Mouse (Mus musculus) lung, postnatal 14 days (tissue): Measurements from ENCODE around the gene Hbp1.

Source experiments
- DNase-seq: peaks from one replicate; pipeline ENCODE4 v3.0.0; 2021

Hbp1 gene

GRCm38 (mm10) chr12:31900391-31900914 is 49.9 kb downstream of the Hbp1 start:
- no peak for DNase-seq

DNA sequence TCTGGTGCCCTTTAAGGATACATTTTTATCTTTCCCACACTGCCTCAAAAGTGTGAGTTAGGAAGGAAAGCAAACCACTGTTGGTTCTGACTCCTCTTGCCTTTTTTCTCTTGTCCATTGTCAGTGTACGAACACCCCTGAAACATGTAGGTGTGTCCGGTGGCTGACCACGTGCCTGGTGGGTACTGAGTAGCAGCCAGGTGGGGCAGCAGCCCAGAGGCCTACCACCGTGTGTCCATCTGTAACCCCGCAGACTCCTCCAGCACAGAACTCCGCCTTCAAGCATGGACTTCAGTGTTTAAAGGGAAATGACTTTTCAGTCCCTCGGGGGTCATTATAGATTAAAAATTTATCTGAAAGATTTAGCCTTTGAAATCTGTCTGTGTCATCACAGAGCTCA is 52.9 kb downstream of the Hbp1 start:
- no peak for DNase-seq

DNA sequence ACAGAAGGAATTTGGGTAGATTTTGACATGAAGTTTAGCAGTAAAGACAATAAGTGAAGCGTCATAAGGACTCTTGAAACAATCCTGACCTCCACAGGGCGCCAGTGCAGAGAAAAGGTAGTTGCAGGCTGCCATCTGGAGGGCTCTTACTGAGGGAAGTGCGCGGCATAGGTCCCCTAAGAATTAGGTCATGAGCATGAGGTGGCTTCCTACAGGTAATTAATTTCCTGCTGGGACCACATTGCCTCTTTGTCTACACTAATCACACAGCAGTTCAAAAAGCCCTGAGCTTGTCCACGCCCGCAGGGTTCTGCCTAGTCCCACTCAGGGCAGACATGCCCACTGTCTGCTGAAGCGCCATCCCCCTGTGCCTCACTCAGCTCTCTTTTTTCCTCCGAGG is 53.3 kb downstream of the Hbp1 start:
- no peak for DNase-seq

GRCm38 (mm10) chr12:31896295-31896694 is 54.0 kb downstream of the Hbp1 start:
- no peak for DNase-seq

DNA sequence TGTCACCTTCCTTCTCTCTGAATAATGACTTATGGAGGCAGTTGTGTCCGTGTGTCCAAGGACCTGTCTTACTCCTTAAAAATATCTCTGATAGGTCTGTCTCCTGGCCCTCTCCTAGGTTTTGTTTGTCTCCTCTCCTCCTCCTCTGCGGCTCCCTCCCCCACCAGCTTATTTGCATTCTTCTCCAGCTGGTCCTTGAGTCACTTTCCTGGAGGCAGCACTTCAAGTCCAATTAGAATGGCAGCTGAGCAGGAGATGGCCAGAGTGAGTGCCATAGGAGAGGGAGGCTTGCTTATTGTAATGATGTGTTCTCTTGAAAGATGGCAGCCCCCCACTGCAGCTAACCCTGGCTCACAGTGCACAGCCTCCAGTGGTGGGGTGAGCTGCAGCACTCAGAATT is 54.4 kb downstream of the Hbp1 start:
- DNase-seq: peak; percentile 25

GRCm38 (mm10) chr12:31895095-31895734 is 55.1 kb downstream of the Hbp1 start:
- no peak for DNase-seq

DNA sequence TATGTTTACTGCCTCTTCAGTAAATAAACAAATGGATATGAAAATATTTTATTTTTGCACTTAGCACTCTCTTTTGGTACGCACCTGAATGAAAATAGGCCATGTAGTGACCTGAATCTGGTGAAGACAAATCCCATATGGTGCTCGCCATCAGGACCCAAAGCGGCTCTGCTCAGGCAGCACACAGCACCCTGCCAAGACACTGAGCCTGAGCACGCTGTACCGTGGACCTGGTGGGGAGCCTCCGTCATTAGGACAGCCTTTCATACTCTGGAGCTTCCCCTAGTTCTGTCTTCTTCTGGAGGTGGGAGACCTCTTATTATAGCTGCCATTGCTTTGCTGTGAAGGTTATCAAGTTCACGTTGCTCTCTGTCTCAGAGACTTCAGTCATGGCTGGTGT is 57.6 kb downstream of the Hbp1 start:
- DNase-seq: no peak

- no peak for DNase-seq
Measured at GRCm38 (mm10) chr12:31892079-31892478, 58.3 kb downstream of the Hbp1 start.

- DNase-seq: no peak
Measured at GRCm38 (mm10) chr12:31890685-31891084, 59.6 kb downstream of the Hbp1 start.

DNA sequence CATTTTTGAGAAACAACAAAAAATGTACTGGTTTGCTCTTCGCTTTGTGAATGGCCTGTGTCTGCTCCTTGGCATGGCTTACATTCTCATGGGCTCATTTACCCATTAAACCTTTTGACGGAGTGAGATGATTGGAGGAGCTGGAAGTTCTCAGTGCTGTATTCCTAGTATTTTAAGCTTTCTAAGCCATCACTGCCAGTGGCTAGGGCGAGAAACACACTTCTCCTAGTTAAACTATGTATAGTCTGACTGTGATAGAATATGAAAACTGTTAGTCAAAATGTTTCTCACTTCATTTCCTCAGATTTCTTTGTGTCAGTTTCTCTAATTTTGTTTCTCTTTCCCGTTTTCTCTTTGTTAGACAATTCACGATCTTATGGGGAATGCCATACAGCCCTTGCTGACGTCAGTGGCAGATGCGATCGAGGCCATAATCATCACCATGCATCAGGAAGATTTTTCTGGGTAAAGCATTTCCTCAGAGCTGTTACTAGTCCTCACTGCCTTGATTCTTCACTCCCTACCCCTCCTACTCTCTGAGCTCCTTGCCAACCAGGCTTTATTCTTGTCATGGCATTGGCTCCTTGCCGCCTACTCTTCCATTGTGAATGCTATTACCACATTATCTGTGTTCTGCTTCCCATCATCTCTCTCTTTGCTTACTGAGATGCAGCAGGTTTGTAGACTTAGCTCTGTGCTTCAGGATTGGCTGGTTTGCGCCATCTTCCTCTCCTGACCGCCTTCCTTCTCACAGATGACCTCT is 64.3 kb downstream of the Hbp1 start:
- DNase-seq: no peak

DNA sequence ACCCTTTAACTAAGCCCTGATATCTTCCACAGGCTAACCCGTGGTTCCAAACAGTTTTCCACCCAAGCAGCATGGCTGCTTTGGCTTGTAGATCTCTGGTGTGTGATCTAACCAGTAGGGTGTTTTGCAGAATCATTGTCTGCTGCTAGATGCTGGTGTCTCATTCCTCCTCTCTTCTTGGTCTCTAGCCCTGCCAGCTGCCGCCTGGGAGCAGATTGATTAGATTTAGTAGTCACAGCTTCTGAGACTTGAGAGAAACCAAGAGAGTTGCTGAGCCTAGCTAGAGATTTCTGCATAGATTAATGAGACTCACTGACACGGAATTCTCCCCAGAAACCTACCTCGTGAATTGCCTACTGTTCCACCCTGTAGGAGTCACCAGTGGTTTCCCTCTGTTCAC is 65.3 kb downstream of the Hbp1 start:
- no peak for DNase-seq

DNA sequence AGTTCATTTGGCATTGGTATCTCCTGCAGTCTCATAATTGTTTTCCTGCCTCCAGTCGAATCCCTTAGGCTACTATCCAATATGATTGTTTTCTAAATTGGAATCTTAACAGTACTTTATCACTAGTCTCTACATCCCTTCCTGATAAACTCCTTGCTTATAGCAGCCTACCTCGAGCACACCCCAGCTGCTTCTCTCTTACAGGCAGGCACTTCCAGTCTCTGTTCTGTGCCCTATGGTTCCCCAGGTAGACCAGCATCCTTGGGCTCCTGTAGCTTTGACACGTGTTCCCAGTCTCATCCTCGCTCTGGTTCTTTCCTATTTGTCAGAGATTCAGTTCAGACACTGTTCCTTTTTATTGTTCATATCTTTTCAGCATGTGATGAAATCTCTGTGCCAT is 66.0 kb downstream of the Hbp1 start:
- no peak for DNase-seq

DNA sequence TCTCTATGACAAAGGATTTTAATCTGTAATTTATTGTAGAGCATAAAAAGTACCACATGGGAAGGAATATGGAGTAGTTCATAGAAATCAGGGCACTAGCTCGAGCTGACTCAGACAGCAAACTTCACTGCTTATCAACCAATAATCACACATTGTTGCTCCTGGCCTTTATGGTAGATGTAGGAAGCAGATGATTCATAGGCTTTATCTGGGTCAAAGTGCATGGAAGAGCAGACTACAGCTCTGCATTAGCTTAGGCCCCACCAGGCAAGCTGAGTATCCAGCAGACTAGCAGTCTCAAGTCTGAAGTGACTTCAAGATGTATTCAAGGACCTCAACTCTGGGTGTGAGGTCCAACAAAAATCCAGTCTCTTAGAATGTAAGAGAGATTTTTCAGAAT is 67.6 kb downstream of the Hbp1 start:
- no peak for DNase-seq

DNA sequence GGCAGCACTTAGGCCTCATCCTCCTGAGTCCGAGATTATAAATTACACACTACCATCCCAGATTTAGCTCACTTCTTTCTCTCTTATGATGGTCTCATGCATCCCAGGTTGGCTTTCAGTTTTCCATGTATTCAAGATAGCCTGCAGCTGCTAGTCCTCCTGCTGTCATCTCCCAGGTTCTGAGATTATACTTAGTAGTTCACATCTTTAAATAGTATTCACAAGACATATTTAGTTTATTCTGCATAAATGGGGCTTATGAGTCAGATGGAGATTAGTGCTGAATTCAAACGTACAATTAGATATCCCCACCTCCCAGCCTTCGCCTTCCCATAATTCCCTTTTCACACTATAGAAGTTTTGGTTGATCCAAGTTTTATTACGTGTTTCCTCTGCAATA is 73.6 kb downstream of the Hbp1 start:
- no peak for DNase-seq
